Mouse (Mus musculus) thymus, adult 2 months (tissue): Measurements from ENCODE around the gene Slc5a2. TPM values are rescaled to one million over a fixed set of nuclear protein-coding genes. Genes with fewer than 3 reads are reported as not detected.

Experiments
- DNase-seq: peaks from one replicate; pipeline ENCODE4 v3.0.0; 2021
- H3K27ac ChIP-seq: fragments of 200-500 bp; 2 replicates; pipeline ENCODE4 v1.5.1; 2012; ENCODE audit warnings: low read length, control low read depth; ENCODE audit not compliant: control insufficient read depth, insufficient read depth
- H3K27me3 ChIP-seq: fragments of 200-500 bp; 2 replicates; pipeline ENCODE4 v1.6.1; 2012; ENCODE audit warnings: mild to moderate bottlenecking, low read length, moderate library complexity, mixed read lengths; ENCODE audit not compliant: control insufficient read depth, insufficient read depth
- H3K36me3 ChIP-seq: fragments of 200-500 bp; 2 replicates; pipeline ENCODE4 v1.6.1; 2012; ENCODE audit warnings: mild to moderate bottlenecking, low read length, moderate library complexity; ENCODE audit not compliant: control insufficient read depth, insufficient read depth
- H3K4me1 ChIP-seq: fragments of 200-500 bp; replicated peaks from 2 replicates; pipeline ENCODE4 v1.6.1; 2012; ENCODE audit warnings: low read length; ENCODE audit not compliant: control insufficient read depth, insufficient read depth
- H3K4me3 ChIP-seq: fragments of 200-500 bp; 2 replicates; pipeline ENCODE4 v1.5.1; 2012; ENCODE audit warnings: mild to moderate bottlenecking, low read length, control low read depth, moderate library complexity; ENCODE audit not compliant: control insufficient read depth, insufficient read depth
- CTCF ChIP-seq: fragments of 200-500 bp; IDR thresholded peaks from 2 replicates; pipeline ENCODE4 v1.5.1; 2012; ENCODE audit warnings: mild to moderate bottlenecking, control low read depth, low read length, moderate library complexity, borderline replicate concordance; ENCODE audit not compliant: control insufficient read depth, poor library complexity, insufficient read depth; ENCODE audit errors: extremely low read depth
- POLR2A ChIP-seq: fragments of 200-500 bp; IDR thresholded peaks from 2 replicates; pipeline ENCODE4 v1.6.1; 2012; ENCODE audit warnings: mild to moderate bottlenecking, low read length, control low read depth, moderate library complexity; ENCODE audit not compliant: control insufficient read depth, poor library complexity, insufficient read depth; ENCODE audit errors: extremely low read depth
- WGBS: fragments of 180-500 bp; shearing (Covaris S2); methylation state at CpG from one replicate; pipeline ENCODE4 v1.1.7; 2018; 5-methylcytosine and 5-hydroxymethylcytosine counted together
- polyA plus RNA-seq: library from polyadenylated mRNA; depleted of rRNA; stranded (reverse); fragments of >200 nt; gene quantifications from 2 replicates; pipeline ENCODE4 v1.2.3, GENCODE M21; 2012

The Slc5a2 gene
- polyA plus RNA-seq, 1 experiment, result 0.67 TPM

- Histone ChIP-seq H3K36me3 (peaks cover 4% of the 10 kb centered on the region; the same call in 1 of the 2 replicates), H3K4me1 (no peaks in the 10 kb centered on the region), H3K4me3 (no peak overlapping the region), H3K27me3 (no peaks in the 10 kb centered on the region), H3K27ac (no peak overlapping the region)
- 71% methylated on average over 13 of the region's 13 CpGs for WGBS
- no peak for DNase-seq
- TF ChIP-seq POLR2A (no peak), CTCF (no peak)
Measured at GRCm38 (mm10) chr7:128267391-128267790, 1.9 kb downstream of the Slc5a2 start.

DNA sequence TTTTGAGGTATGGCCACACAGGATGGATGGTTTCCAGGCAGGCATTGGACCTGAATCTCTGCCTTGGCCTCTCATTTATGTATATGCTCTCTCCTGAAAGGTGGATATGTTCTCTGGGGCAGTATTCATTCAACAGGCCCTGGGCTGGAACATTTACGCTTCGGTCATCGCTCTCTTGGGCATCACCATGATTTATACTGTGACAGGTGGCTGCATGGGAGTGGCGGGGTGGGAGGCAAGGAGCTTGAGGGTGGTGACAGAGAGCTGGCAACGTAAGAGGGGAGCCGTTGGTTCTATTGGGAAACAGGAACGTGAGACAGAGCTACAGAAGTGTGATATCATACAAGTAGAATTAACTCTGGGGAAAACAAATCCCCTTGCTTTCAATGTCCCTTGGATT lies 2.4 kb downstream of the Slc5a2 start:
- TF ChIP-seq CTCF (no peak), POLR2A (no peak)
- whole genome bisulfite sequencing, result 88% methylated on average over 7 of the region's 7 CpGs
- DNase-seq, result no peak

GRCm38 (mm10) chr7:128270431-128270850 lies 5.0 kb downstream of the Slc5a2 start:
- H3K4me1 ChIP-seq, result no peaks in the 10 kb centered on the region
- 85% methylated on average over 13 of the region's 13 CpGs for WGBS
- no peak for DNase-seq
- no peak overlapping the region for H3K27ac ChIP-seq
- H3K27me3 ChIP-seq, result no peaks in the 10 kb centered on the region
- TF ChIP-seq CTCF (no peak), POLR2A (no peak)
- H3K36me3 ChIP-seq, result peaks cover 4% of the 10 kb centered on the region
- H3K4me3 ChIP-seq, result no peak overlapping the region

More for the DNA sequence above, 2.4 kb downstream of the Slc5a2 start:
- H3K4me1 ChIP-seq, result no peaks in the 10 kb centered on the region
- H3K4me3 ChIP-seq, result no peak overlapping the region
- no peak overlapping the region for H3K27ac ChIP-seq
- H3K36me3 ChIP-seq, result peaks cover 4% of the 10 kb centered on the region; the same call in 1 of the 2 replicates
- no peaks in the 10 kb centered on the region for H3K27me3 ChIP-seq

DNA sequence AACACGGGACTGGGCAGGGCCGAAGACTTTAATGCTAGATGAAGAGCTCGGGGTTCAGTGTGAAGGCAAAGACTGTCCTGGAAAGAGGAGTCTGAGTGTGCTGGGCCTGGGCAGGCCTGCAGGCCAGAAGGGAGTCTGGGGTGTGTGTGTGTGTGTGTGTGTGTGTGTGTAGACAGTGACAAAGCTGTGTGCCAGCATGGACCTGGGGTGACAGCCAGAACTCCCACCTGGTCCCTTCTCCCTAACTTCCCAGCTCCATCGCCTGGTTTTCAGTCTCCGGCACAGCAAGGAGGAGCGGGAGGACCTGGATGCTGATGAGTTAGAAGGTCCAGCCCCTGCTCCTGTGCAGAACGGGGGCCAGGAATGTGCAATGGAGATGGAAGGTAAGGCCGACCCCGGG lies 6.0 kb downstream of the Slc5a2 start:
- no peak overlapping the region for H3K27ac ChIP-seq
- no peaks in the 10 kb centered on the region for H3K4me1 ChIP-seq
- H3K4me3 ChIP-seq, result no peak overlapping the region
- DNase-seq, result no peak
- 95% methylated on average over 9 of the region's 9 CpGs for WGBS
- peaks cover 8% of the 10 kb centered on the region for H3K36me3 ChIP-seq
- TF ChIP-seq CTCF (no peak), POLR2A (no peak)
- H3K27me3 ChIP-seq, result no peaks in the 10 kb centered on the region

GRCm38 (mm10) chr7:128276051-128276450 lies 10.6 kb downstream of the Slc5a2 start:
- Histone ChIP-seq H3K4me3 (no peak overlapping the region), H3K4me1 (no peaks in the 10 kb centered on the region), H3K27ac (no peak overlapping the region), H3K36me3 (peaks cover 8% of the 10 kb centered on the region), H3K27me3 (no peaks in the 10 kb centered on the region)
- TF ChIP-seq POLR2A, result no peak
- TF ChIP-seq CTCF, result no peak
- WGBS, result 94% methylated on average over 6 of the region's 6 CpGs
- DNase-seq, result no peak

DNA sequence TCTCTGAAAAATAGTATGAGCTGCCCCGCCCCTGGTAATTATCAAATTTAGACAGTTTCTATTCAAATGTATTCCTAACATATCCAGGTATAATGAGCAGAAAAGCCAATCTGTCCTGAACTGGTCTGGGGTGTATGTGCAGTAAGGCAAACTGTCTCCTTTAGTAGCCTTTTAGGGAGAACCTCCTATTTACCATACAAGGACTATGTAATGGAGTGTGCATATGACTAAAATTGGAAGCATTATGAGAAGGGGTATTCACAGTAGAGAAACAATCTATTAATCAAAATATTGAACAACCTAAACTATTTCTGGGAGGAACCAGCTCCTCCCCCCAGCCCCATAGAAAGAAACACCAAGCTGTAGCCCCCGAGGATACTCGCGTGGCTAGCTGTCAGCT lies 14.3 kb downstream of the Slc5a2 start:
- TF ChIP-seq CTCF (no peak), POLR2A (no peak)
- H3K4me1 ChIP-seq, result no peaks in the 10 kb centered on the region
- 97% methylated on average over 4 of the region's 4 CpGs for WGBS

DNA sequence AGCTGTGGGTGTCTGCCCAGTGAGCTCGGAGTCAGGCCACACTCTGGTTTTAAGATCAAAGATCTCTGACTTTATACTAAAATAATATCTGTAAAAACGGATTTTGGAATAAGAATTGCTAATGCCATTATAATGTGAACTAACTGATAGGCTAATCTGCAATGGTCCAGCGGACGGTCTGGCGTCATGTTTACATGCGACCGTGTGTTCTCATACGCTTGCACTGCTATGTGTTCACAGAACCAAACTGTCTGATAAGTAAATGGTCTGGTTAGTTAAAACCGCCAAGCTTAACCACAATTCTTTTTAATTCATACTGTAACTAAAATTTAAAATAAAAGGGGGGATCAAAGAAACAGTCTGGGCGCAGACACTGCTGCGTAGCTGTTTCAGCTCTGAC lies 16.3 kb downstream of the Slc5a2 start:
- Histone ChIP-seq H3K27me3 (no peaks in the 10 kb centered on the region), H3K4me1 (no peaks in the 10 kb centered on the region), H3K4me3 (no peak overlapping the region), H3K27ac (no peak overlapping the region), H3K36me3 (no peaks in the 10 kb centered on the region; the same call in none of the 2 replicates)
- TF ChIP-seq POLR2A (no peak), CTCF (no peak)
- DNase-seq, result no peak
- 96% methylated on average over 11 of the region's 11 CpGs for WGBS

More for the DNA sequence above, 14.3 kb downstream of the Slc5a2 start:
- DNase-seq, result no peak
- peaks cover 5% of the 10 kb centered on the region for H3K36me3 ChIP-seq
- H3K27me3 ChIP-seq, result no peaks in the 10 kb centered on the region
- no peak overlapping the region for H3K27ac ChIP-seq
- no peak overlapping the region for H3K4me3 ChIP-seq
